Mouse (Mus musculus) fibroblast of lung, adult 2 months (primary cell): ENCODE data around the gene Golt1b.
A peak's percentile ranks its signal among the peaks of the same experiment; 100 is the strongest.

Experiments used
- DNase-seq: peaks from one replicate; pipeline ENCODE4 v3.0.0-alpha.2; 2011; ENCODE audit warnings: low read depth

Golt1b gene

GRCm38 (mm10) chr6:142384521-142384920 is 2.5 kb upstream of the Golt1b start:
- DNase-seq, result no peak

GRCm38 (mm10) chr6:142386285-142387010 is 573 bp upstream of the Golt1b start:
- no peak for DNase-seq

GRCm38 (mm10) chr6:142387755-142388271 is 792 bp downstream of the Golt1b start:
- DNase-seq, result no peak

DNA sequence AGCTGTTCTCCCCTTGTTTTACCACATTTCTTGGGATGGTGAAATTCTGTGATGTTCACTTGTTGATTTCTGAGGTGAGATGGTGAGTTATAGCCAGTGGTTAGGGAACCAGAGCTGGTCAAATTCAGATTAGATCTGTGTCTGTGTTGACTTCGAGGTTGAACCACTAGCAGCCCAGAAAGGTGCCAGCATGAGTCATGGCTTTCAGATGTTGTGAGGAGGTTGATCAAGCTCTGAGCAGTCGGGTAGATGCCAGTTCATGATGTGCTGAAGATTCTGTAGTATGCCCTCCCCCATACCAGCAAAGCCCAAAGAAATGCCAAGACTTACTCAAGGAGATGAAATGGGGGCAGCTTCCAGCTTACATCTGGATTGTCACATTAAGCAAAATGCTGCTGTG is 2.1 kb downstream of the Golt1b start:
- no peak for DNase-seq

DNA sequence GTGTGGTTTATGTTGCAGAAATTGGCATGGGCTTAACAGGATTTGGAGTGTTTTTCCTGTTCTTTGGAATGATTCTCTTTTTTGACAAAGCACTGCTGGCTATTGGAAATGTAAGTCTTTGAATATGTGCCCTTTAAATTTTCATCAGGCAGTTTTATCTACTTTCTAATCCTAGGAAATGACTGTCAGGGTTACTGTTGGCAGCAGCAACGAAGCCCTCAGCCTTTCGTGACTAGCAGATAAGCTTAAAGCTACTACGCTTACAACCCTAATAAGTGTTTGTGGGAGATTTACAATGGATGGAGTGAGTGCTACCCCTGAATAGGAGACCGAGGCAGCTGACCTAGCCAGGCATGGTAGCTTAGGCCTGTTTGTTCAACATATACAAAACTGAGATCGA is 5.3 kb downstream of the Golt1b start:
- DNase-seq, result no peak

DNA sequence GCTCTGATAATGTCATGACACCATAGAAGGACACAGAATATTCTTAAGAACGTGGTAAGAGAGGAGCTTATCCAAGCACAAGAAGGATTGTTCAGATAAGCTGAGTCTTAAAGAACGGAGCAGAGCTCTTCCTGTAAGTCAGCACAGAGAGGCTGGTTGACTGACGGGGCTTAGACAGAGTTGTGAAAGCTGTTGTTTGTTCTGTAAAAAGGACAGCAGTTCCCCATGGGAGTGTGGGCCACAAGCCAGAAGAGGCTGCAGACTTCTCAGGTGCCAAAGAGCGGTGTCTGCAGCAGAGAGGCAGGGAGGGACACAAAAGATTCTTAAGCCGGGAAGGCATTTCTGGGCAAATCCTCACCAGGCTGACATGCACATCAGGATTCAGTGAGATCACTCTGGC is 7.6 kb downstream of the Golt1b start:
- DNase-seq, result no peak

GRCm38 (mm10) chr6:142395756-142396155 is 8.7 kb downstream of the Golt1b start:
- DNase-seq, result no peak

DNA sequence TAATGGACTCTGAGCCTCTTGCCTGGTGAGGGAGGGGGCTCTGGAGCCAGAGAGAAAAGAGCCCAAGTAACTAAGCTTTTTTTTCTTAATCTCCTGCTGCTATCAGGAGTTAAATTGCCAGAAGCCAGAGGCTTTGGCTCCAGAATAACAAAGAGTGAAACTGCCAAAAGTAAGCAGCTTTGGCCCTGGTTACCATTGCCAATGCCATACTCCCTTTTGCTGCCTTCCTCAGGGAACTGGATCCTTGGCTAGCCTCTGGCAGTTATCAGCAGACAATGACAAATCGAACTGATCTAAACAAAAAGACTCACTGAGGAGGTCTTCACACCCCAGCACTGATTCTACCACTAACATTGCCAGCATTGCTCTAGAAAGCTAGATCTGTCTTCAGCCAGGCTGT is 24.1 kb downstream of the Golt1b start:
- DNase-seq, result no peak

DNA sequence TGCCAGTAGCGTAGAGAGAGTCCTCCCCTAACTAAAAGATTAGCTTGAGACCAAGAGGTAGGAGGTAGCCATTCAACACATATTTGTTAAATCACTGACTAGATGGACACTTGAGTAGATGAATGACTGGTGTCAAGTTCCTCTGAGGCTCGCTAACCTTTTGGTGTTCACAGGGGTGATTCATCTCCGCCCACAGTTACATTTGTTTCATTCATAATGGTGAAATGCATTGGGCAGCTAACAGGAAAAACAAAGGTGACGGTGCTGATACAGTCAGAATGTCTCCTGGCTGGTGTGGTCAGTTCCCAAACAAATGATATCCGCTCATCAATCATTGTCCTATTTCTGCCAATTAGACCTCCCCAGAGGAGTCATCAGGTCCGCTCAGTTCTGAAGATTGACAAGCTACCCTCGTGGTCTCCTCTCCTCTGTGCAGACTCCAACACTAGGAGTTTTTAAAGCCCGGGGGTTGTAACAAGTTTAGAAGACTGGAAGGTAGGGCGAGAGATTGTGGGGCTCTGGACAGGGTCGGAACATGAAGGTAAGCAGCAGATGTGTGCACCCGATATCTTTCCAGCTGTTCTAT is 26.0 kb downstream of the Golt1b start, which contains the start of gene Spx:
Gene Spx (plus strand): TSS at position 536 of the 586 bp plus-strand sequence.
- no peak for DNase-seq

- no peak for DNase-seq
Measured at GRCm38 (mm10) chr6:142413845-142414244, 26.8 kb downstream of the Golt1b start.

DNA sequence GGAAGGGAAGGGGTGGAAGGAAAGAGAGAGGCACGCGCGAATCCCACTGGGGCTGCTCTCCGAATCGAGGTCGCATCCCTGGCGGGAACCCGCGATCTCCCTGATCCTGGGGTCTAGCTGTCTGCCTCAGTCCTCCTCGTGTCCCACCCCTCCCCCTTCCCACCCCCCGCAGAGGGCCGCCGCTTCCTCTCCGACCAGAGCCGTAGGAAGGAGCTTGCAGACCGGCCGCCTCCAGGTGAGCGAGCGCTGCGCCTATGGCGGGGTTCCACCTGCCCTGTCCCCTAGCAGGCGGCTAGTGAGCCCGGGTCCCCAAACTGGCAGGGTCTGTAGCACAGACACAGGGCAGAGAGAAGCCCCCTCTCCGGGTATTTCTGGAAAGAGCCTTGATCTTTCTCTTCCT is 27.6 kb downstream of the Golt1b start:
- DNase-seq, result no peak

DNA sequence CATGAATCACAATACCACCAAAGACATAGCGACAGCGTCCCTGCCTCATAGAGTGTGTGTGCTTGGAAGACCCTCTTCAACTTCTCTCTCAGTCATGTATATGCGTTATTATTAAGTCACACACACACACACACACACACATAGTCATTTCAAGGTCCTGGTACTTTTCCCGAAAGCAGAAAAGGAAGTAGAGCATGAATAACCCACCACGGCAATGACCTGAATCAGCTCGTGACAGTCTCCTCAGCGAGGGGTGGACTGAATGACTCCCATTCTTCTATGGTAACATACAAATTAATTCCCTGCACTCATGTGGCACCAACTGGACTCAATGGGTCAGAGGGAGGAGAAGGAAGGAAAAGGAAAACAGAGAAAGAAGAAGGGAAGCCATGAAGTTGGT is 38.0 kb downstream of the Golt1b start:
- no peak for DNase-seq

GRCm38 (mm10) chr6:142429072-142429471 is 42.1 kb downstream of the Golt1b start:
- DNase-seq, result no peak

DNA sequence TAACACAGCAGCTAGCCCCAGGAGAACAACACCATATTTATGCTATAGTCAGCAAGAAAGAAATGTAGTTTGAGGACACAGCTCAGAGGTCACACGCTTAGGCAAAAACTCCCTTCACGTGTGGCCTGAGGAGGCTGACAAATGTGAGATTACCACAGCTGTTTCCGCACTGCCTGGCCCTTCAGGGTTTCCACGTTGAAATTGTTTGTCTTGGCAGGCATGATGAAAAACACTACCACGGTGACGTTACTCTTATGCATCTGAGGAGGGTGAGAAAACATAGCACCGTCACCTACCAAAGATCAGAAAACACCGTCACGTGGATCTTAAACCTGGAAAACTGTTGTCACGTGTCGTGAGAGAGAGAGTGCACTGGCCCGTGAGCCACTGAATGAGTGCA is 64.4 kb downstream of the Golt1b start:
- DNase-seq, result peak; percentile 12

DNA sequence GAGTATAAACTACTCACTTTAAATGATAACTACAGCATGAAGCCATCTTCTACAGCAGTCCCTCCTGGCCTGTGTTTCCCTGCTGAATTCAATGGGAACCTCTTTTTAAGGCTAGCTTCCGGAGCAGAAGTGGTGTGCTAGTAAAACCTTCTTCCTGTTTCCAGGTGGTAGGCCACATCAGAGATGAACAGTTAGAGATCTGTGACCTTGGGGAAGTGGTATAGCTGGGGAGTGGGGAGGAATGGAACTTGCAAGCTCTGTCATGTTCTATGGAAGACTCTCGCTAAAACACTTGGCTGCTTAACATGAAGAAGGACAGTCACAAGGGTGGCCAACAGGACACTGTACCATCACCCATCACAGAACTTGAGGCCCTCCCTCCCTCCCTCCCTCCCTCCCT is 66.3 kb downstream of the Golt1b start:
- no peak for DNase-seq
